Mouse (Mus musculus): ENCODE measurements around the gene Rhoh.

Gene Rhoh

GRCm38 (mm10) chr5:65929162-65929561 lies 68.1 kb downstream of the Rhoh start:
- peak; percentile 38 for DNase-seq (ENCODE audit: low read depth, low spot score)

GRCm38 (mm10) chr5:65930171-65930570 lies 69.2 kb downstream of the Rhoh start:
- DNase-seq (ENCODE audit: low read depth, low spot score), result no peak

GRCm38 (mm10) chr5:65933258-65933657 lies 72.2 kb downstream of the Rhoh start:
- DNase-seq (ENCODE audit: low read depth, low spot score), result no peak

- DNase-seq (ENCODE audit: low read depth, low spot score), result no peak
These were observed 72.8 kb downstream of the Rhoh start for GRCm38 (mm10) chr5:65933764-65934163.

- DNase-seq (ENCODE audit: low read depth, low spot score), result no peak
These were observed 73.8 kb downstream of the Rhoh start, which contains the start of gene Chrna9 for GRCm38 (mm10) chr5:65934783-65935182. TSS of gene Chrna9 (plus strand) at chr5:65934921.

- peak; percentile 52 for DNase-seq (ENCODE audit: low read depth, low spot score)
These were observed 76.2 kb downstream of the Rhoh start for GRCm38 (mm10) chr5:65937011-65937726.

- peak; percentile 68 for DNase-seq (ENCODE audit: low read depth, low spot score)
These were observed 77.1 kb downstream of the Rhoh start for GRCm38 (mm10) chr5:65937998-65938715.

- DNase-seq (ENCODE audit: low read depth, low spot score), result no peak
These were observed 80.1 kb downstream of the Rhoh start for GRCm38 (mm10) chr5:65941145-65941544.
